In genomic region chr5:74226183-74226582, GRCm38 (mm10) we compare ENCODE assay signal across 29 mouse cellular contexts. TPM values are rescaled to one million over a fixed set of nuclear protein-coding genes. Genes with fewer than 3 reads are reported as not detected.
"Had no signal": no experiment of that assay in that cellular context is flagged by ENCODE, and none has a peak within 500 bp of the region (broad histone marks: within the 10 kb centered on the region; RNA-seq: fewer than 3 reads in every experiment).

No protein-coding gene starts in this region.

- H3K4me1 ChIP-seq: forebrain, embryonic 13.5 days; forebrain, embryonic 15.5 days had no signal

- H3K9me3 ChIP-seq: embryonic facial prominence, embryonic 10.5 days; embryonic facial prominence, embryonic 12.5 days; embryonic facial prominence, embryonic 13.5 days; embryonic facial prominence, embryonic 15.5 days; forebrain, embryonic 10.5 days; forebrain, embryonic 12.5 days; forebrain, embryonic 13.5 days; forebrain, embryonic 15.5 days had no signal

- H3K36me3 ChIP-seq: embryonic facial prominence, embryonic 10.5 days; embryonic facial prominence, embryonic 12.5 days; embryonic facial prominence, embryonic 13.5 days; embryonic facial prominence, embryonic 15.5 days; forebrain, embryonic 10.5 days; forebrain, embryonic 12.5 days; forebrain, embryonic 15.5 days had no signal

- DNase-seq: cerebellum, adult 2 months; cerebellum, adult 8-10 months; cerebellum, adult 9-10 months; cerebellum, adult 9-11 months; cerebellum, postnatal 10 days; cerebellum, postnatal 14 days; cerebellum, postnatal 25 days; cerebellum, postnatal 36 days; embryo, embryonic 11 days; forebrain, postnatal 0 days; gastrocnemius, adult 2 months; gastrocnemius, postnatal 10 days; gastrocnemius, postnatal 14 days; gastrocnemius, postnatal 25 days; gastrocnemius, postnatal 36 days; heart, adult 11 months; heart, adult 18-20 months; heart, adult 2 months had no signal

- ATAC-seq: forebrain, embryonic 13.5 days; forebrain, embryonic 14.5 days; forebrain, embryonic 15.5 days; forebrain, embryonic 16.5 days; forebrain, postnatal 0 days had no signal

- H3K27me3 ChIP-seq: embryonic facial prominence, embryonic 12.5 days; embryonic facial prominence, embryonic 13.5 days; embryonic facial prominence, embryonic 15.5 days; forebrain, embryonic 12.5 days; forebrain, embryonic 13.5 days; forebrain, embryonic 15.5 days had no signal

- H3K9ac ChIP-seq: embryonic facial prominence, embryonic 12.5 days; embryonic facial prominence, embryonic 13.5 days; embryonic facial prominence, embryonic 15.5 days; forebrain, embryonic 12.5 days; forebrain, embryonic 13.5 days; forebrain, embryonic 15.5 days; forebrain, postnatal 0 days had no signal

- H3K4me2 ChIP-seq: embryonic facial prominence, embryonic 12.5 days; embryonic facial prominence, embryonic 13.5 days; embryonic facial prominence, embryonic 15.5 days; forebrain, embryonic 12.5 days; forebrain, embryonic 13.5 days; forebrain, embryonic 15.5 days had no signal

- H3K27ac ChIP-seq: embryonic facial prominence, embryonic 10.5 days; embryonic facial prominence, embryonic 12.5 days; embryonic facial prominence, embryonic 13.5 days; embryonic facial prominence, embryonic 15.5 days; forebrain, embryonic 10.5 days; forebrain, embryonic 12.5 days; forebrain, embryonic 13.5 days; forebrain, embryonic 15.5 days; gastrocnemius, adult 2 months; heart, adult 2 months had no signal

- H3K4me3 ChIP-seq: embryonic facial prominence, embryonic 10.5 days; embryonic facial prominence, embryonic 12.5 days; embryonic facial prominence, embryonic 13.5 days; embryonic facial prominence, embryonic 15.5 days; erythroblast, embryonic 14.5 days; forebrain, embryonic 10.5 days; forebrain, embryonic 12.5 days; forebrain, embryonic 13.5 days; forebrain, embryonic 15.5 days; gastrocnemius, adult 2 months; heart, adult 2 months had no signal

RNA-seq across cellular contexts. Expression of gene Rasl11b, which starts 31.1 kb away (rescaled TPM):
- polyA plus RNA-seq: erythroblast, embryonic 14.5 days had no signal
